ENCODE assay signal across 8 mouse cellular contexts in genomic region chr17:24724184-24724583, GRCm38 (mm10). TPM values are rescaled to one million over a fixed set of nuclear protein-coding genes. Genes with fewer than 3 reads are reported as not detected.
DNase-seq lines count a peak whose midpoint lies in the region; ATAC-seq and TF ChIP-seq lines count a peak whose summit lies in the region.

Ndufb10 (minus strand) TSS chr17:24724478.

- peak; percentile 98 for TF ChIP-seq CTCF in bone marrow, adult 2 months (IDR thresholded peaks at IDR 0.05; ENCODE audit: control insufficient read depth, insufficient read depth, low read length)

- ATAC-seq in embryonic facial prominence, embryonic 15.5 days (ENCODE audit: insufficient number of reproducible peaks, low FRiP score, low TSS enrichment, low read depth): peak; percentile 69
- peak; percentile 79 for ATAC-seq in kidney, embryonic 14.5 days (ENCODE audit: low FRiP score, low TSS enrichment)
- peak; percentile 66 for ATAC-seq in limb, embryonic 15.5 days (ENCODE audit: insufficient number of reproducible peaks, low FRiP score, low TSS enrichment, low read depth)

- TF ChIP-seq POLR2A in bone marrow, adult 2 months (IDR thresholded peaks at IDR 0.05; ENCODE audit: borderline replicate concordance, control insufficient read depth, low read depth, low read length): peak; percentile 95

- H3K36me3 ChIP-seq in embryonic facial prominence, embryonic 15.5 days: peaks cover 15% of the 10 kb centered on the region
- H3K36me3 ChIP-seq in kidney, embryonic 14.5 days (ENCODE audit: control insufficient read depth, insufficient read depth, low read length): peaks cover 20% of the 10 kb centered on the region
- peaks cover 18% of the 10 kb centered on the region for H3K36me3 ChIP-seq in limb, embryonic 15.5 days

- no peaks in the 10 kb centered on the region; the same call in 1 of the 2 replicates for H3K4me1 ChIP-seq in bone marrow, adult 2 months (ENCODE audit: control insufficient read depth, insufficient read depth, low read length)
- H3K4me1 ChIP-seq in embryonic facial prominence, embryonic 15.5 days: peaks cover 26% of the 10 kb centered on the region
- peaks cover 8% of the 10 kb centered on the region for H3K4me1 ChIP-seq in kidney, embryonic 14.5 days (ENCODE audit: control insufficient read depth, insufficient read depth, low read length)
- H3K4me1 ChIP-seq in limb, embryonic 15.5 days: peaks cover 29% of the 10 kb centered on the region

- no peaks in the 10 kb centered on the region for H3K9me3 ChIP-seq in embryonic facial prominence, embryonic 15.5 days (replicated peaks)
- no peaks in the 10 kb centered on the region for H3K9me3 ChIP-seq in kidney, embryonic 14.5 days (ENCODE audit: control insufficient read depth, low read length)
- no peaks in the 10 kb centered on the region for H3K9me3 ChIP-seq in limb, embryonic 15.5 days

- WGBS in bone marrow, adult 2 months: under 1% methylated on average over 30 of the region's 30 CpGs
- WGBS in embryonic facial prominence, embryonic 15.5 days: under 1% methylated on average over 30 of the region's 30 CpGs
- WGBS in kidney, embryonic 14.5 days: under 1% methylated on average over 30 of the region's 30 CpGs
- WGBS in limb, embryonic 15.5 days: under 1% methylated on average over 30 of the region's 30 CpGs

- H3K27me3 ChIP-seq in embryonic facial prominence, embryonic 15.5 days: no peaks in the 10 kb centered on the region
- H3K27me3 ChIP-seq in kidney, embryonic 14.5 days (ENCODE audit: control insufficient read depth, insufficient read depth, low read length): no peaks in the 10 kb centered on the region
- no peaks in the 10 kb centered on the region for H3K27me3 ChIP-seq in limb, embryonic 15.5 days

- H3K4me2 ChIP-seq in embryonic facial prominence, embryonic 15.5 days (replicated peaks): peak within 1 kb of the TSS; percentile 62
- H3K4me2 ChIP-seq in kidney, embryonic 14.5 days (replicated peaks; ENCODE audit: low read depth, low read length): peak within 1 kb of the TSS; percentile 78
- H3K4me2 ChIP-seq in limb, embryonic 15.5 days: peak within 1 kb of the TSS; percentile 84

- H3K4me3 ChIP-seq in bone marrow, adult 2 months (replicated peaks; ENCODE audit: control insufficient read depth, low read depth, low read length): peak within 1 kb of the TSS; percentile 94
- H3K4me3 ChIP-seq in embryonic facial prominence, embryonic 15.5 days (replicated peaks): peak within 1 kb of the TSS; percentile 93
- H3K4me3 ChIP-seq in kidney, embryonic 14.5 days (ENCODE audit: low read length): peak within 1 kb of the TSS; percentile 90
- peak within 1 kb of the TSS; percentile 76 for H3K4me3 ChIP-seq in limb, embryonic 15.5 days

- H3K27ac ChIP-seq in bone marrow, adult 2 months (ENCODE audit: control insufficient read depth, insufficient read depth, low read depth, low read length, poor library complexity): peak within 1 kb of the TSS; percentile 57
- peak within 1 kb of the TSS; percentile 86 for H3K27ac ChIP-seq in embryonic facial prominence, embryonic 15.5 days (replicated peaks)
- peak within 1 kb of the TSS; percentile 71 for H3K27ac ChIP-seq in kidney, embryonic 14.5 days (ENCODE audit: low read depth, low read length)
- H3K27ac ChIP-seq in limb, embryonic 15.5 days: peak within 1 kb of the TSS; percentile 86

- H3K9ac ChIP-seq in embryonic facial prominence, embryonic 15.5 days: peak within 1 kb of the TSS; percentile 92
- peak within 1 kb of the TSS; percentile 89 for H3K9ac ChIP-seq in kidney, embryonic 14.5 days (ENCODE audit: low read depth, low read length)
- peak within 1 kb of the TSS; percentile 78 for H3K9ac ChIP-seq in limb, embryonic 15.5 days

- DNase-seq in 416B (ENCODE audit: low read depth): peak; percentile 93
- DNase-seq in heart, adult 9 months (ENCODE audit: low spot score in 2 of 2): peak; percentile 93 to 96
- peak; percentile 90 to 94 for DNase-seq in monocyte, adult 2 months (ENCODE audit: low read depth in 1 of 2, low spot score in 2 of 2)
- peak; percentile 92 to 94 for DNase-seq in spleen, postnatal 36 days (ENCODE audit: low spot score in 2 of 2)

RNA-seq across cellular contexts. Expression of gene Ndufb10, which starts in this region (rescaled TPM):
- polyA plus RNA-seq in bone marrow, adult 2 months (2011; ENCODE audit: insufficient read depth, insufficient read length, low replicate concordance, missing spikeins): 150 and 172 TPM in 2 replicates
- 223 and 227 TPM in 2 replicates for polyA plus RNA-seq in embryonic facial prominence, embryonic 15.5 days (2015; fragmentation: Nextera tagmentation; extraction: Ambion mirVana)
- polyA plus RNA-seq in kidney, embryonic 14.5 days (2014; fragmentation: Nextera tagmentation; extraction: Ambion mirVana): 225 and 229 TPM in 2 replicates
- 208 and 226 TPM in 2 replicates for polyA plus RNA-seq in limb, embryonic 15.5 days (2015; fragmentation: Nextera tagmentation; extraction: Ambion mirVana)

Comparison
In these comparisons a context has a peak if more than half of its experiments do, and no peak if none do; other contexts are left out.
1. Peak in every context shown above with its lines: DNase-seq, ATAC-seq, H3K4me3 ChIP-seq and H3K27ac ChIP-seq.